13 mouse cellular contexts compared by ENCODE assay signal in the genomic region with DNA sequence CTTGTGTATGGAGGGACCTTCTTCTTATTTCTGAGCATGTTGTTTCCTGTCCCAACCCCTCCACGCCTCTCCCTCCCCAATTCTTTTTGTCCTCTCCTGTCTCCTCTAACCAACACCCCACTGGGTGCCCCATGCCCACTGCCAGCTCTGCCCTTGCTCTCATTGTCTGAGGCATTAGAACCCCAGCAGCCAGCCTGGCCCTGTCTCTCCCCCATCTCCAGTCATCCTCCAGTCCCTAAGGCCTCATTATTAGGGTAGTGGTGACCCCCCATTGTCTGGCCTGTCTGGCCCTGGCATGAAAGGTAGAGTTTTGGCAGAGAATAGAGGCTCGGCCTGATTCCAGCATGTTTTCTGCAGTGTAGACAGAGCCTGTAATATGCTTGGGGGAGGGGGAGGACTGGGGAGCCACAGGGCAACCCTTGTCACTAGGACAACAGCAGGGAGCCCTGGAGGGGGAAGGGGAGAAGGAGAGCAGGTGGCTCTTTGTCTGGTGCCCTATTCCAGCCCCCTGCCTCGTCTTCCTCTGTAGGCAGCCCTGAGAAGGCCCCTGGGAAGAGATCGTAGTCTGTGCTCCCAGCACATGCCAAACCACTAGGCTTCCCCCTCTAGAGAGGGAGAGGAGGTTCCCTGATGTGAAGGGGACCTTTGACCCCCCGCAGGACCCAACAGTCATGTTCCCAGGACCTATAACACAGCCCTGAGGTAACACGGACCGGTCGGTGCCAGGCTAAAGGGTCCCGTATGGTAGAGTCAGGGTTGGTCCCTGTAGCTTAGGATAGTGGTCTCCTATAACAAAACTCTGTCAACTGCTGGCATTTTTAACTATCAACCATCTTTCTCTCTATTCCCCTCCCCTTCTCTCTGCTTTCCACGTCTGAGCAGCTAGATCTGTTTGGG. TPM values are rescaled to one million over a fixed set of nuclear protein-coding genes. Genes with fewer than 3 reads are reported as not detected.
A peak's percentile ranks its signal among the peaks of the same experiment; 100 is the strongest.
DNase-seq lines count a peak whose midpoint lies in the region; ATAC-seq and TF ChIP-seq lines count a peak whose summit lies in the region.
"Had no signal": no experiment of that assay in that cellular context is flagged by ENCODE, and none has a peak within 500 bp of the region (broad histone marks: within the 10 kb centered on the region; RNA-seq: fewer than 3 reads in every experiment).

No protein-coding gene starts in this region.

- TF ChIP-seq EP300 in liver, postnatal 0 days (IDR thresholded peaks at IDR 0.05; ENCODE audit: low read depth): no peak

- no peak for TF ChIP-seq CTCF in liver, postnatal 0 days (IDR thresholded peaks at IDR 0.05; ENCODE audit: low read depth)

- H3K4me2 ChIP-seq in embryonic facial prominence, embryonic 14.5 days (ENCODE audit: low read depth, low read length): no peak overlapping the region
- H3K4me2 ChIP-seq in hindbrain, embryonic 14.5 days (replicated peaks): no peak overlapping the region
- H3K4me2 ChIP-seq in neural tube, embryonic 11.5 days (ENCODE audit: low read depth): no peak overlapping the region
- no peak overlapping the region for H3K4me2 ChIP-seq in liver, postnatal 0 days (ENCODE audit: low read depth, low read length)
- H3K4me2 ChIP-seq: heart, embryonic 11.5 days; limb, embryonic 15.5 days had no signal

- peak; percentile 19 to 34 for DNase-seq in cerebellum, adult 18-20 months
- DNase-seq in cerebellum, adult 11 months: no peak
- DNase-seq in embryonic facial prominence, embryonic 14.5 days (ENCODE audit: low spot score): no peak
- DNase-seq in hindbrain, embryonic 14.5 days (ENCODE audit: low spot score): peak; percentile 74
- DNase-seq in neural tube, embryonic 11.5 days (ENCODE audit: low spot score): peak; percentile 71
- DNase-seq in spleen, postnatal 36 days (ENCODE audit: low spot score in 2 of 2): no peak
- DNase-seq in liver, postnatal 0 days: no peak
- DNase-seq: adrenal gland, adult 2 months; lung, postnatal 4 days had no signal

- H3K27ac ChIP-seq in embryonic facial prominence, embryonic 14.5 days (replicated peaks; ENCODE audit: low read depth, low read length): no peak overlapping the region
- H3K27ac ChIP-seq in hindbrain, embryonic 14.5 days: peak overlapping the region; percentile 63
- H3K27ac ChIP-seq in neural tube, embryonic 11.5 days (ENCODE audit: low read depth, low read length): peak overlapping the region; percentile 69
- no peak overlapping the region for H3K27ac ChIP-seq in liver, postnatal 0 days (ENCODE audit: low read depth)
- H3K27ac ChIP-seq: limb, embryonic 15.5 days had no signal

- ATAC-seq in embryonic facial prominence, embryonic 14.5 days (ENCODE audit: low read depth): 0 out of 2 replicates have a peak, but pooled peaks have one; percentile 18
- ATAC-seq in hindbrain, embryonic 14.5 days (ENCODE audit: low FRiP score): peak; percentile 85
- ATAC-seq in neural tube, embryonic 11.5 days (ENCODE audit: insufficient read depth, low FRiP score, low TSS enrichment): peak; percentile 48
- no peak for ATAC-seq in monocyte, adult 5-6 weeks (replicated peaks; ENCODE audit: insufficient number of reproducible peaks, low FRiP score, low TSS enrichment, poor library complexity, severe bottlenecking)
- no peak for ATAC-seq in liver, postnatal 0 days
- ATAC-seq: inflammation-experienced regulatory T-cells, adult 6 months had no signal

- H3K9ac ChIP-seq in embryonic facial prominence, embryonic 14.5 days (ENCODE audit: low read depth, low read length): no peak overlapping the region
- H3K9ac ChIP-seq in hindbrain, embryonic 14.5 days: no peak overlapping the region
- peak overlapping the region; percentile 23; the same call in 1 of the 2 replicates for H3K9ac ChIP-seq in neural tube, embryonic 11.5 days (ENCODE audit: low read length)
- no peak overlapping the region for H3K9ac ChIP-seq in liver, postnatal 0 days (replicated peaks)
- H3K9ac ChIP-seq: limb, embryonic 15.5 days had no signal

- 64% methylated on average over 10 of the region's 10 CpGs for WGBS in embryonic facial prominence, embryonic 14.5 days
- 20% methylated on average over 10 of the region's 10 CpGs for WGBS in hindbrain, embryonic 14.5 days
- 48% methylated on average over 10 of the region's 10 CpGs for WGBS in neural tube, embryonic 11.5 days
- WGBS in liver, postnatal 0 days (ENCODE audit: insufficient replicate concordance): 67% methylated on average over 10 of the region's 10 CpGs

- no peaks in the 10 kb centered on the region for H3K36me3 ChIP-seq in embryonic facial prominence, embryonic 14.5 days (ENCODE audit: control insufficient read depth, insufficient read depth, low read length)
- H3K36me3 ChIP-seq in hindbrain, embryonic 14.5 days (replicated peaks; ENCODE audit: control insufficient read depth, insufficient read depth): no peaks in the 10 kb centered on the region
- no peaks in the 10 kb centered on the region for H3K36me3 ChIP-seq in neural tube, embryonic 11.5 days (ENCODE audit: control insufficient read depth, insufficient read depth, low read length)
- no peaks in the 10 kb centered on the region for H3K36me3 ChIP-seq in liver, postnatal 0 days (replicated peaks; ENCODE audit: insufficient read depth, low read length)
- H3K36me3 ChIP-seq: limb, embryonic 15.5 days had no signal

- H3K27me3 ChIP-seq in embryonic facial prominence, embryonic 14.5 days (replicated peaks; ENCODE audit: control insufficient read depth, insufficient read depth, low read length): no peaks in the 10 kb centered on the region
- H3K27me3 ChIP-seq in hindbrain, embryonic 14.5 days (ENCODE audit: control insufficient read depth, insufficient read depth, low read length): no peaks in the 10 kb centered on the region
- H3K27me3 ChIP-seq in neural tube, embryonic 11.5 days (ENCODE audit: control insufficient read depth, insufficient read depth, low read length): no peaks in the 10 kb centered on the region
- peaks cover 5% of the 10 kb centered on the region; the same call in 1 of the 2 replicates for H3K27me3 ChIP-seq in liver, postnatal 0 days (ENCODE audit: insufficient read depth, low read length)

- no peaks in the 10 kb centered on the region for H3K9me3 ChIP-seq in embryonic facial prominence, embryonic 14.5 days (ENCODE audit: control insufficient read depth, low read length)
- H3K9me3 ChIP-seq in hindbrain, embryonic 14.5 days (ENCODE audit: control insufficient read depth, low read length): no peaks in the 10 kb centered on the region
- H3K9me3 ChIP-seq in neural tube, embryonic 11.5 days (ENCODE audit: control insufficient read depth, low read length): no peaks in the 10 kb centered on the region
- H3K9me3 ChIP-seq in liver, postnatal 0 days (ENCODE audit: low read length): no peaks in the 10 kb centered on the region
- H3K9me3 ChIP-seq: limb, embryonic 15.5 days had no signal

- no peaks in the 10 kb centered on the region for H3K4me1 ChIP-seq in embryonic facial prominence, embryonic 14.5 days (ENCODE audit: control insufficient read depth, insufficient read depth, low read length)
- H3K4me1 ChIP-seq in hindbrain, embryonic 14.5 days (replicated peaks; ENCODE audit: control insufficient read depth, insufficient read depth, low read length): peaks cover 19% of the 10 kb centered on the region; the same call in 1 of the 2 replicates
- H3K4me1 ChIP-seq in neural tube, embryonic 11.5 days (ENCODE audit: control insufficient read depth, insufficient read depth, low read length): peaks cover 58% of the 10 kb centered on the region
- no peaks in the 10 kb centered on the region for H3K4me1 ChIP-seq in liver, postnatal 0 days (ENCODE audit: insufficient read depth)
- H3K4me1 ChIP-seq: limb, embryonic 15.5 days had no signal

- no peak overlapping the region for H3K4me3 ChIP-seq in embryonic facial prominence, embryonic 14.5 days (ENCODE audit: low read depth, low read length)
- no peak overlapping the region for H3K4me3 ChIP-seq in hindbrain, embryonic 14.5 days (replicated peaks; ENCODE audit: low read length)
- H3K4me3 ChIP-seq in neural tube, embryonic 11.5 days (ENCODE audit: low read depth, low read length): no peak overlapping the region
- no peak overlapping the region for H3K4me3 ChIP-seq in liver, postnatal 0 days (ENCODE audit: low read depth, low read length)
- H3K4me3 ChIP-seq: limb, embryonic 15.5 days had no signal

RNA-seq across cellular contexts. Expression of a gene that starts 15.3 kb away (rescaled TPM):
- 4.1 and 5.0 TPM in 2 replicates for polyA plus RNA-seq in embryonic facial prominence, embryonic 14.5 days (2014; fragmentation: Nextera tagmentation; extraction: Ambion mirVana)
- 4.6 and 5.4 TPM in 2 replicates for polyA plus RNA-seq in hindbrain, embryonic 14.5 days (2014; fragmentation: Nextera tagmentation; extraction: Ambion mirVana)
- 33.5 and 42.7 TPM in 2 replicates for polyA plus RNA-seq in neural tube, embryonic 11.5 days (2014; fragmentation: Nextera tagmentation; extraction: Ambion mirVana)
- not detected in 3 replicates for total RNA-seq in monocyte, adult 5-6 weeks (2017)
- polyA plus RNA-seq in liver, postnatal 0 days (2015; fragmentation: Nextera tagmentation; extraction: Ambion mirVana): 0.05 and 0.12 TPM in 2 replicates

Comparison
In these comparisons a context has a peak if more than half of its experiments do, and no peak if none do; other contexts are left out.
1. DNase-seq: peak in cerebellum, adult 18-20 months (2 of 2), hindbrain, embryonic 14.5 days (single experiment) and neural tube, embryonic 11.5 days (single experiment); none in cerebellum, adult 11 months (single experiment), embryonic facial prominence, embryonic 14.5 days (single experiment), spleen, postnatal 36 days (0 of 2) and liver, postnatal 0 days (single experiment).
2. ATAC-seq: peak in embryonic facial prominence, embryonic 14.5 days (single experiment), hindbrain, embryonic 14.5 days (single experiment) and neural tube, embryonic 11.5 days (single experiment); none in monocyte, adult 5-6 weeks (single experiment) and liver, postnatal 0 days (single experiment).
3. H3K27ac ChIP-seq: peak in hindbrain, embryonic 14.5 days (single experiment) and neural tube, embryonic 11.5 days (single experiment); none in embryonic facial prominence, embryonic 14.5 days (single experiment) and liver, postnatal 0 days (single experiment).